Mouse (Mus musculus) left cerebral cortex, adult 2 months (tissue): ENCODE results near the gene Lhfpl2. TPM values are rescaled to one million over a fixed set of nuclear protein-coding genes. Genes with fewer than 3 reads are reported as not detected.
A peak's percentile ranks its signal among the peaks of the same experiment; 100 is the strongest.

Source experiments
- DNase-seq, 2 experiments: peaks; one replicate each; pipeline ENCODE4 v3.0.0; 2021 to 2022; ENCODE audit warnings: low spot score in 2 of 2, mixed read lengths in 1 of 2; ENCODE audit errors: extremely low spot score in 1 of 2
- H3K27ac ChIP-seq: fragments of 200-600 bp; 2 replicates; pipeline ENCODE4 v1.8.1; 2022
- H3K4me3 ChIP-seq: fragments of 200-600 bp; 2 replicates; pipeline ENCODE4 v1.8.1; 2022
- CTCF ChIP-seq: fragments of 200-600 bp; IDR thresholded peaks from 2 replicates; pipeline ENCODE4 v1.8.1; 2022; ENCODE audit warnings: antibody characterized with exemption, mild to moderate bottlenecking, moderate library complexity
- intact Hi-C: fragments of 180-260 bp; cut with DNase I; formaldehyde crosslinking; loops from one replicate; pipeline ENCODE4 v1.15.1; 2025
- total RNA-seq, 2 experiments: library from RNA; stranded (reverse); gene quantifications; 2 replicates each; pipeline ENCODE4 v1.2.3; 2021

Gene Lhfpl2
- total RNA-seq, 2 experiments from 2014 or later = 12.5 to 15.9 TPM

DNA sequence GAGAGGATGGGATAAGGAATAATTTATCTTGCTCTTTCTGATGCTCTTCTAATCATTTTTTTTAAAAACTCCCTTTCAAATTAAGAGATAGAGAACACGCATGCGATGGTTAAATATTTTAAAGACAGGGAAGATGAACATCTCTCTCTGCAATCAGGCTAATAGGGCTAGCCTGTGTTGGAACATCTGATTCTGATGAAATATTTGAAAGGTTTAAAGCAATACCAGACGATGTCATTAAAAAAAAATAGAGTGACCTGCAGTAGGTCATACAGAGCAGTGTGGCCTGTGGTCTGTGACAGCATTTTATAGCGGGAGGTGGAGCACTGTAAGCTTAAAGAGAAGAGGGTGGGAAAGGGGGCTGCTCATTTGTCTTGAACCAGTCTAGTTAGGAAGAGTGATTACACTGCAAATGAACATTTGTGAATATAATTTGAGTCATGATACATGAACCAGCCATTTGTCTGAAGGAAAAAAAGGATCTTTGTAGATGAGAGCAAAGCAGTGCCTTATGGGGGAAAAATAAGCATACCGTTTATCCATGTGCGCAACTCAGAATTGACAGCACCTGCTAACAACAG, 1.1 kb downstream of the Lhfpl2 start:
- Histone ChIP-seq H3K4me3 (peak overlapping the region; percentile 76), H3K27ac (no peak overlapping the region)
- DNase-seq = no peak
- TF ChIP-seq CTCF = no peak
- intact Hi-C loops = no loop called here

DNA sequence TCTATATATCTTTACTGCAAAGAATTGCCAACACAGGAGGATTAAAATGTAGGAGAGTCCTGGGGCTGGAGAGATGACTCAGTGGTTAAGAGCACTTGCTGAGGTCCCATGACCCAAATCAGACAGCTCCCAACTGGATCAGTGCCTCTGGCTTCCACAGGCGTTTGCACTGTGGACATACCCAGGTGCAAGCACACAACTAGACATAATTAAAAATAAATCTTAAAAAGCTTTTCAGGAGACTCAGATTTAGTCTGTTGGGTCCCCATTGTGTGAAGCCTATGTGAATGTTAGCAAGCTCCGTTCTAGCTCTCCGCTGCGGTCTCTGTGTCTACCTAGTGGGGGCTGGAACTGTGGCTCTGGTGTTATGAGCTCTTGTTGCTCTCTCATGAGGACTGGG, 1.8 kb downstream of the Lhfpl2 start:
- intact Hi-C loops = no loop called here
- TF ChIP-seq CTCF = no peak

DNA sequence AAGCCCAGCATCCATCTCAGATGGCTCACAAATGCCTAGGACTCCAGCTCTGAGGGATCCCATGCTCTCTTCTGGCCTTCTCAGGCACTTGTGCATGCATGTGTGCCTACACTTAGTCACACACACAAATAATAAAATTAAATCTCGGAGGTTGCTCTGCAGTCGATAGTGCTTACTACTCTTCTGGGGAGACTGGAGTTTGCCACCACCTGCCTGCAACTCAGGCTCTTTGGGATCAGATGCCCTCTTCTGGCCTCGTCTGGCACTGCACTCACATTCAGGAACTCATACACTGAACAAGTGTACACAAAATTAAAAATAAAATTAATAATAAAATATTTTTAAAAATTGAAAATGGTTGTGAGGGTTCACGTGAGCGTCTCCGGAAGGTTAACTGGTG, 2.2 kb downstream of the Lhfpl2 start:
- DNase-seq = no peak
- Histone ChIP-seq H3K4me3 (no peak overlapping the region), H3K27ac (no peak overlapping the region)
- intact Hi-C loops = loop anchor here (5.0 kb wide), 1 partner anchor 83 kb away; no protein-coding TSS in a partner anchor
- TF ChIP-seq CTCF = peak; percentile 65

More for the DNA sequence above, 1.8 kb downstream of the Lhfpl2 start:
- DNase-seq = no peak
- Histone ChIP-seq H3K27ac (no peak overlapping the region), H3K4me3 (no peak overlapping the region)

DNA sequence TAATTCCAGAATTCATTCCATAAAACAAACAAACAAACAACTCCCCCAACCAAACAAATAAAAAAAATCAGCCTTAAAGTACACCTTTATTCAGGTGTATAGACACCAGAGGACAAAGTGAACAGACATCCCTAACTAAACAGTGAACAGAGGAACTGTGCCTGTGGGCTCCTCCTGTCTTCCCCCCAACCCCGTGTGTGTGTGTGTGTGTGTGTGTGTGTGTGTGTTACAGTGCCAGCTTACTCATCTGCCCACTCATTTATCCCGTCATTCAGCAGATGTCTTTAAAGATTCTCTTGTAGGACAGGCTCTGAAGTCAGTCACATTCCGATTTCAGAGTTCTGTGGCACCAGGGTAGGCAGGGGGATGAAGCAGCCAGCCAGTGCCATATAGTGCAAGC, 2.9 kb downstream of the Lhfpl2 start:
- H3K27ac ChIP-seq = no peak overlapping the region
- no peak for TF ChIP-seq CTCF
- intact Hi-C loops = loop anchor here (5.0 kb wide), 1 partner anchor 82 kb away; no protein-coding TSS in a partner anchor
- DNase-seq = no peak
- H3K4me3 ChIP-seq = no peak overlapping the region

DNA sequence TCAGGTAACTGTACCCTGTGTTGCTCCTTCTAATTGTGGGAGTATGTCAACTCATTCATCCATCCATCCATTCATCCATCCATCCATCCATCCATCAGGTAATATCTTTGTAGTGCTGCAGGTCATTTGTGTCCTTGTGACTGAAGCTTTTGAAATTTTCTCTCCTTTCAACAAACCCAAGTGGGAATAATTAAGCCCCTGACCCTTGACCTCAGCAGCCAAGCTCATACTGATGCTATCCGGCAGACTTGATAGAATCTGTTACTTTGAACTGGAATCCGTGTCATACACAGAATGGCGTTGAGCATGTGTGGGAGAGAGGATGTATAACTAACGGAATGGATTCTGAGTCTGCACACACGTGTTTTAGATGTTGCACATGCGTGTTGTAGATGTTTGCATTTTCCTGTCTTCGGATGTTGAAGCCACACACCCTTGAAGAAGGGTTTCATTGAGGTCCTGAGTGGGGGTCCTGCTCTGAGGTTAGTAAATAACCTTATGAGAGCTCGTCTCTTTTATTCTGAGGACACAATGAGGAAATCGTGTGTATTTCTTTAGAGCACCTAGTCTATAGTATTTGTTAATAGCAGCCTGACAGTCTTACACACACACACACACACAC, 3.8 kb downstream of the Lhfpl2 start:
- H3K4me3 ChIP-seq = no peak overlapping the region
- H3K27ac ChIP-seq = no peak overlapping the region
- no peak for TF ChIP-seq CTCF
- intact Hi-C loops = loop anchor here (5.0 kb wide), 1 partner anchor 81 kb away; no protein-coding TSS in a partner anchor
- DNase-seq = no peak

DNA sequence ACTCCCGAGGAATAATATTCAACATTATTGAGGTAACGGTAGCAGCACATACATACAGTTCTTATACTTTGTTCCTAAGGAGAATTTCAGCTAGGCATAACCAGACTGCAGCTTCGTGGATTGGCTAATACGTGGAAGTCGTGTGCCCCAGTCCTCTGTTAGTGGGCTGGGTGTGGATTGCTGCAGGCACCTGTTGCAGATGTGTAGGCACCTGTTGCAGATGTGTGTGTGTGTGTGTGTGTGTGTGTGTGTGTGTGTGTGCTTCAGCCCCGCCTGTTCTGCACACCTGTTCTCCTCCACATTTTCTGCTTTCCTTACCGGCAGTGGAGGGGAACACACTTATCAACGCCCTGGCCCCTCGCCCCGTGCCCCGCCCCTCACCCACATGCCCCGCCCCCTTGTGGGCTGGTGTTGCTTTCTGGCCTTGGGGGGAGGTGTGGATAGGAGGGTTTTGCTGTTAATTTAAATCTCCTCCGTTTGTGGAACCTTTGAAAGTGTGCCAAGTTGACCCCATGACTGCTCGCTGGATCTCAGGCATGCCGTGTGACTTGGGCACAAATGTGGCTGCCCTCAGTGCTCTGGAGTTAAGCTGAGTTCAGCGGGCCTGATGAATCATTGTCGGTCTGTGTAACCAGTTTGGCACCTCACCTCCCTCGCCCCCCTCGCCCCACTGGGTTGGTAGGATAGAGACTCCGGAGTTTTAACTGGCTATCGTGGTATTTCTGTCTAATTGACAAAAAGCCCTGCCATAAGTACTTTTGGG, 4.9 kb downstream of the Lhfpl2 start:
- Histone ChIP-seq H3K4me3 (no peak overlapping the region), H3K27ac (no peak overlapping the region)
- TF ChIP-seq CTCF = no peak
- no peak for DNase-seq
- intact Hi-C loops = loop anchor here (5.0 kb wide), 1 partner anchor 80 kb away; no protein-coding TSS in a partner anchor

DNA sequence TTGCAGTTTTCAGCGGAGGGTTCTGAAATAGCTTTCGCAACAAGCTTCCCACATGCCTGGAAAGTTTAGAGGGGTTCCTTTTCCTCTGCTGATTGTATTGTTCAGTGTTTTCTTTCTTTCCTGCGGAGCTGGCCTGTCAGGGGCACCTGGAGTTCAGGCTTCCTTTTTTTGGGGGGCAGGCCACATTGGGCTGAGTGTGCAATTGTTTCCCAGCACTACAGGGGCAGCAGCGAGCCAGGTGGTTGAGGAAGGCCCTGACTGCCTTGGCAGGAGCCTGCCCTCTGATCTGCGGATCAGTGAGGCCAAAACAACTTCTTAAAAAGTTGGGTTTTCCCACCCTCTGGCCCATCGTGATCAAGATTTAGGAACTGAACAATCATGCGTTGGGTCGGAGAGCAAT, 5.6 kb downstream of the Lhfpl2 start:
- Histone ChIP-seq H3K4me3 (no peak overlapping the region), H3K27ac (no peak overlapping the region)
- no peak for DNase-seq
- intact Hi-C loops = loop anchor here (5.0 kb wide), 1 partner anchor 79 kb away; no protein-coding TSS in a partner anchor
- TF ChIP-seq CTCF = peak; percentile 20

DNA sequence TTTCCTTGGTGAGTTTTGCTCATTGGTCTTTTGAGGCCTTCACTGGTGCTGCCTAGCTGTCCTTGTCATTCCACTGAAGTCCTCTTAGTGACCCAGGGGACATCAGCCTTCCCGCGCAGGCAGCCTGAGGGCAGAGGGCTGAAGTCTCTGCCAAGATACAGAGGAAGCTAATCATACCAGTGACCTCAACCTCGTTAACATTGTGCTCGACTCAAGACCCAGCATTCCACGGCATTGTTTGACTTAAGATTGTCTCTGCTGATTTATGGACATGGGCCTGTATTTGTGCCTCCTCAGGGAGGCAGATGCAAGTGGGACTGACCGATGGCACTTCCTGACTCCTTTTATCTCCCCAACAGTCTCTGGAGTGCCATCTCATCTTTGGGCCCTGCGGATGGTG, 7.0 kb downstream of the Lhfpl2 start:
- DNase-seq = no peak
- intact Hi-C loops = loop anchor here (5.0 kb wide), 1 partner anchor 78 kb away; no protein-coding TSS in a partner anchor
- no peak for TF ChIP-seq CTCF
- no peak overlapping the region; the same call in 1 of the 2 replicates for H3K27ac ChIP-seq
- H3K4me3 ChIP-seq = no peak overlapping the region

DNA sequence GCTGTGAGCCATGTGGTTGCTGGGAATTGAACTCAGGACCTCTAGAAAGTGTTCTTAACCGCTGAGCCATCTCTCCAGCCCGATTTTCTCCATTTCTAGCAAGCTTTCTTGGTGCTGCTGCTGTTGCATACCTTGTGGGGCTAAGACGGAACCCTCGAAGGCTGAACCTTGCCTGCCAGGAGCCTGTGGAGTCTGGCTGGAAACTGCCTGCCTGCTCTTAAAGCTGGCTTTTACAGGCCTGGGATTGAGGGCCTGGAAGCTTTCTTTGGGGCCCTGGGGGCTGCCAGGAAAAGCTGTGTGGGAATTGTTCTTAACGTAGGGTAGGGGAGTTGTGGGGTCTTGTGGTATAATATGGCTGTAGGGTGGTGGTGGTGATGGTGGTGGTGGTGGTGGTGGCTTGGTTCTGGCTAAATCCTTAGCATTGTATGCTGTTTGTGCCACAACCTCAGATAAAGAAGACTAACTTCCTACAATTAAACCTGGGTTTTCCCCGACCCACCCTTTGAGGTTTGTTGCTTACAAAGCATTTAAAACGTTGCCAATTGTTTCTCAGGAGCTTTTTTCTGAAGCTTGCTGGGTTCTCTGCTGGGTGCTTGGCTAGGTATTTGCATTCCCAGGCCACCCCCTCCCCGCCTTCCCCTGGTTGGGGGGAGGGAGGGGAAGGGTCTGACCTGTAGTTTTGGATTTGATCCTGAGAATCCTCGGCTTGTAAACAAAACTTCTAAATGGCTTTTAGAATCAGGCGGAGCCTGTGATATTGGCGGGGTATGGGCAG, 7.9 kb downstream of the Lhfpl2 start:
- intact Hi-C loops = no loop called here
- Histone ChIP-seq H3K27ac (no peak overlapping the region; the same call in 1 of the 2 replicates), H3K4me3 (no peak overlapping the region)
- DNase-seq = no peak
- TF ChIP-seq CTCF = no peak

DNA sequence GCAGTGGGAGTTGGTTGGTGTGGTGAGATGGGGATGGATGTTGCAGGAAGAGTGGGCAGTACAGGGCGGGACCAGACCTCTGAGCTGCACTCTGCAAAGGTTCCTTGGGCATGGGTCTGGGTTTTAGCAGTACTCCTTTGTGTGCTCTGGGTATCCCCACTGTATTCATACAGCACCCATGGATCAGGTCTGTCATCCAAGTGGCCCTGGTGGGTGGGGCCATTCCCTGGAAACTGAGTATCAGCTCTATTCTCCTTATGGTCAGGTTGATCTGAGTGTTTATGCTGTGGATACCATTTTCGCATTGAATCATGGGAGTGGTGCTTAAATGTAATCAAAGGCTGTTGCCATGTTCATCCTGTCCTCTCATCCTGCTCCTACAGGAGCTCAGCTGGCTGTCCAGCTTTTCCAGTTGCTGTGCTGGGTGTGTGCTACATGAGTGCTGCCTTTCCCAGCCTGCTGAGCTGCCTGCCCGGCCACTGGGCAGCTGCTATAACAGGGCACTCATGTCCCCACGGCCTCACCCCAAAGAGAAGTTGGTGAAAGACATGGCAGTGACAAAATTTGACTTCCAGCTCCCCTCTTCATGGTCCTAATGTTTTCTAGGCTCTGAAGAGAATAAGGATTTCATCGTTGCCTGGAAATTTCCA, 9.2 kb downstream of the Lhfpl2 start:
- H3K27ac ChIP-seq = no peak overlapping the region
- no peak for TF ChIP-seq CTCF
- intact Hi-C loops = no loop called here
- no peak overlapping the region for H3K4me3 ChIP-seq
- DNase-seq = no peak

DNA sequence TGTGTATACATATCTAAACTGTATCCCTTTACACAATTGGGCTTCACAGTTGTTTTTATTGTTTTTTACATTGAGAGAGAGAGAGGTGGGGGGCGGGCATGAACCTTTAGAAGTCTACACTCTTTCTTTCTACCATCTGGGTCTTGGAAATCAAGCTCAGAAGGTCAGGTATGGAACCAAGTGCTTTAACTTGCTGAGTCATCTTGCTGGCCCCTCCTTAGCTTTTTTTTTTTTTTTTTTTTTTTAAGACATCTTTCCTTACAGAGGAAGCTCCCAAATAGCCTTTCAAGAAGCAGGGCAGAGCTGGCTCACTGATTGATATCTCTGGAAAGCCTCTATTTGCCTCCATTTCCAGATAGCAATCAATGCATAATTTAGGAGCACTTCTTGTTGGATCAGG, 10.7 kb downstream of the Lhfpl2 start:
- no peak for DNase-seq
- intact Hi-C loops = no loop called here
- Histone ChIP-seq H3K4me3 (no peak overlapping the region), H3K27ac (no peak overlapping the region)
- no peak for TF ChIP-seq CTCF
